Mouse (Mus musculus) cerebellum, adult 2 months (tissue): ENCODE results near the gene Ms4a8a.

Source experiments
- CTCF ChIP-seq: fragments of 200-500 bp; IDR thresholded peaks from 2 replicates; pipeline ENCODE4 v1.5.1; 2011; ENCODE audit warnings: low read depth, mild to moderate bottlenecking, control low read depth, low read length, moderate library complexity, borderline replicate concordance; ENCODE audit not compliant: insufficient read depth
- POLR2A ChIP-seq: fragments of 200-500 bp; IDR thresholded peaks from 2 replicates; pipeline ENCODE4 v1.6.1; 2011; ENCODE audit warnings: low read length, control low read depth, borderline replicate concordance; ENCODE audit not compliant: insufficient read depth

DNA sequence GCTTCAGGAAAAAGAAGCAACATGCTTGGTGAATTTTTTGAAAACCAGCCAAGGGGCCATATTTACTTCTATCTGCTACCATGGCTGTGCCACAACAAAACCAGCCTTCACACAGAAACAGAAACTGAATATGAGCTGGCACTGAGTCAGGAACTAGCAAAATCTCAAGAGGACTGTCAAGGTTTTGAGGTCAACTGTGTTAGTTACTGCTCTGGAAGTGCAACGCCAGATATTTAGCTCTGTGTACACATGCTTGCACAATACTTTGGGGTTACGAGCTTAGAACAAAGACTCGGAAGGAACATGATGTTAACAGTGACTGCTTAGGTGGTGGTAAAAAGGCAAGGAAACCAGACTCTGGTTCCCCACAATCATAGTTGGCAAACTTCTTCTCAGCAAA lies 26.8 kb upstream of the Ms4a8a start:
- TF ChIP-seq CTCF (no peak), POLR2A (no peak)
